Comparison of ENCODE assay signal across 31 mouse cellular contexts in genomic region chr15:100139665-100140064, GRCm38 (mm10).
"Had no signal": no experiment of that assay in that cellular context is flagged by ENCODE, and none has a peak within 500 bp of the region (broad histone marks: within the 10 kb centered on the region; RNA-seq: fewer than 3 reads in every experiment).

No protein-coding gene starts in this region.

- H3K27me3 ChIP-seq: limb, embryonic 12.5 days; limb, embryonic 13.5 days; limb, embryonic 15.5 days; liver, embryonic 12.5 days; liver, embryonic 13.5 days; liver, embryonic 15.5 days; lung, embryonic 15.5 days; megakaryocyte, embryonic 14.5 days; midbrain, embryonic 12.5 days; midbrain, embryonic 13.5 days; midbrain, embryonic 15.5 days had no signal

- H3K36me3 ChIP-seq: liver, embryonic 15.5 days; midbrain, embryonic 15.5 days had no signal

- DNase-seq: left cerebral cortex, postnatal 4 days; liver; liver, embryonic 13.5 days; liver, postnatal 0 days; lung, adult 18-20 months; lung, adult 2 months; lung, embryonic 14.5 days; lung, postnatal 10 days; lung, postnatal 14 days; lung, postnatal 36 days; lung, postnatal 4 days; midbrain, embryonic 14.5 days had no signal

- H3K9me3 ChIP-seq: limb, embryonic 10.5 days; limb, embryonic 12.5 days; limb, embryonic 13.5 days; limb, embryonic 15.5 days; liver, embryonic 12.5 days; liver, embryonic 13.5 days; liver, embryonic 15.5 days; lung, embryonic 15.5 days; megakaryocyte, embryonic 14.5 days; midbrain, embryonic 10.5 days; midbrain, embryonic 12.5 days; midbrain, embryonic 13.5 days; midbrain, embryonic 15.5 days had no signal

- H3K4me3 ChIP-seq: limb, embryonic 10.5 days; limb, embryonic 12.5 days; limb, embryonic 13.5 days; limb, embryonic 15.5 days; liver, embryonic 12.5 days; liver, embryonic 13.5 days; liver, embryonic 15.5 days; lung, embryonic 15.5 days; midbrain, embryonic 10.5 days; midbrain, embryonic 12.5 days; midbrain, embryonic 13.5 days; midbrain, embryonic 15.5 days; myocyte had no signal

- ATAC-seq: liver, embryonic 12.5 days; liver, postnatal 0 days; lung, postnatal 0 days; midbrain, embryonic 13.5 days; midbrain, embryonic 15.5 days; midbrain, embryonic 16.5 days had no signal

- H3K9ac ChIP-seq: limb, embryonic 12.5 days; limb, embryonic 13.5 days; limb, embryonic 15.5 days; liver, embryonic 12.5 days; liver, embryonic 13.5 days; liver, embryonic 14.5 days; liver, embryonic 15.5 days; liver, postnatal 0 days; lung, embryonic 14.5 days; lung, embryonic 15.5 days; midbrain, embryonic 12.5 days; midbrain, embryonic 13.5 days; midbrain, embryonic 15.5 days had no signal

- H3K27ac ChIP-seq: limb, embryonic 10.5 days; limb, embryonic 12.5 days; limb, embryonic 13.5 days; limb, embryonic 15.5 days; liver, embryonic 12.5 days; liver, embryonic 13.5 days; liver, embryonic 14.5 days; liver, embryonic 15.5 days; lung, embryonic 15.5 days; macrophage; midbrain, embryonic 10.5 days; midbrain, embryonic 12.5 days; midbrain, embryonic 13.5 days; midbrain, embryonic 15.5 days had no signal

- H3K4me1 ChIP-seq: limb, embryonic 12.5 days; liver, embryonic 12.5 days; liver, embryonic 13.5 days; midbrain, embryonic 10.5 days; midbrain, embryonic 12.5 days; midbrain, embryonic 13.5 days; midbrain, embryonic 15.5 days had no signal

- H3K4me2 ChIP-seq: limb, embryonic 12.5 days; limb, embryonic 13.5 days; limb, embryonic 15.5 days; liver, embryonic 11.5 days; liver, embryonic 12.5 days; liver, embryonic 13.5 days; liver, embryonic 15.5 days; lung, embryonic 14.5 days; lung, embryonic 15.5 days; midbrain, embryonic 11.5 days; midbrain, embryonic 12.5 days; midbrain, embryonic 13.5 days; midbrain, embryonic 15.5 days had no signal
